Mouse (Mus musculus) liver, embryonic 11.5 days (tissue): Measurements from ENCODE around the gene Atp5e. TPM values are rescaled to one million over a fixed set of nuclear protein-coding genes. Genes with fewer than 3 reads are reported as not detected.

Source experiments
- ATAC-seq: fragments of 200-750 bp; cut with Nextera tagmentation; replicated peaks from 2 replicates; pipeline ENCODE4 v1.8.0; 2017; ENCODE audit warnings: moderate number of reproducible peaks, mild to moderate bottlenecking, moderate TSS enrichment, moderate library complexity; ENCODE audit not compliant: low FRiP score
- DNase-seq: peaks from one replicate; pipeline ENCODE4 v3.0.0-alpha.2; 2017; ENCODE audit warnings: low spot score
- H3K27ac ChIP-seq: fragments of 300-500 bp; sonication (generic); 2 replicates; pipeline ENCODE4 v1.5.1; 2014; ENCODE audit warnings: mild to moderate bottlenecking, low read depth, low read length, control low read depth
- H3K27me3 ChIP-seq: fragments of 300-500 bp; sonication (generic); replicated peaks from 2 replicates; pipeline ENCODE4 v1.6.1; 2014; ENCODE audit warnings: low read length, mixed read lengths; ENCODE audit not compliant: control insufficient read depth, insufficient read depth
- H3K36me3 ChIP-seq: fragments of 300-500 bp; sonication (generic); 2 replicates; pipeline ENCODE4 v1.6.1; 2014; ENCODE audit warnings: mild to moderate bottlenecking, low read length, moderate library complexity, mixed read lengths; ENCODE audit not compliant: control insufficient read depth, insufficient read depth
- H3K4me1 ChIP-seq: fragments of 300-500 bp; sonication (generic); replicated peaks from 2 replicates; pipeline ENCODE4 v1.6.1; 2014; ENCODE audit warnings: low read length, mixed read lengths; ENCODE audit not compliant: control insufficient read depth, insufficient read depth
- H3K4me2 ChIP-seq: fragments of 300-500 bp; sonication (generic); 2 replicates; pipeline ENCODE4 v1.6.1; 2014; ENCODE audit warnings: mild to moderate bottlenecking, control low read depth, moderate library complexity
- H3K4me3 ChIP-seq: fragments of 300-500 bp; sonication (generic); 2 replicates; pipeline ENCODE4 v1.5.1; 2014; ENCODE audit warnings: low read depth, low read length, control low read depth
- H3K9ac ChIP-seq: fragments of 300-500 bp; sonication (generic); 2 replicates; pipeline ENCODE4 v1.6.1; 2014; ENCODE audit warnings: low read depth, low read length, control low read depth
- H3K9me3 ChIP-seq: fragments of 300-500 bp; sonication (generic); 2 replicates; pipeline ENCODE4 v1.6.1; 2016; ENCODE audit warnings: low read length, inconsistent platforms, mixed read lengths; ENCODE audit not compliant: control insufficient read depth
- WGBS: fragments of 180-500 bp; shearing (Covaris S2); extraction: QIAGEN DNeasy Blood & Tissue Kit; methylation state at CpG from one replicate; pipeline ENCODE4 v1.1.7; 2014; 5-methylcytosine and 5-hydroxymethylcytosine counted together
- polyA plus RNA-seq: library from polyadenylated mRNA; unstranded; fragments of >200 nt; fragmentation: Nextera tagmentation; extraction: Ambion mirVana; gene quantifications from 2 replicates; pipeline ENCODE4 v1.2.1, GENCODE M21; 2014

Gene Atp5e
- polyA plus RNA-seq, 1 experiment from 2014 or later, result 634 TPM

DNA sequence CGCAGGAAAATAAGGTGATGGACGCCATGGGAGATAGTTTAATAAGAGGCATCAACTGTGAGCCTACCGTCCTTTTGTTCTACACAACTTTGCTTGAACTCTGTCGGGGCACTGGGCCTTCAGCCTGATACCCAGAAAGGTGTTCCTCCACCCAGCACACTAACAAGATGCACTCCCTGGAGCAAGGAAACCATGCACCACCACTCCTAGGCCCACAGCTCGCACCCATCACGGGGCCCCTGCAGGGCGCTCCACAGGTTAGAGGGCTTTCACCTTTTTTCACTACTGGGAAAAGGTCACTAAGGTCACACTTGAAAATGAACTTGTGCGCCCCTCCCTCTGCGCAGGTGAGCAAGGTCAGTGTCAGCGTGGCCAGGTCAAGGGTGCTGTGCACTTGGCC lies 535 bp downstream of the Atp5e start:
- WGBS, result 27% methylated on average over 10 of the region's 10 CpGs
- no peak for DNase-seq

DNA sequence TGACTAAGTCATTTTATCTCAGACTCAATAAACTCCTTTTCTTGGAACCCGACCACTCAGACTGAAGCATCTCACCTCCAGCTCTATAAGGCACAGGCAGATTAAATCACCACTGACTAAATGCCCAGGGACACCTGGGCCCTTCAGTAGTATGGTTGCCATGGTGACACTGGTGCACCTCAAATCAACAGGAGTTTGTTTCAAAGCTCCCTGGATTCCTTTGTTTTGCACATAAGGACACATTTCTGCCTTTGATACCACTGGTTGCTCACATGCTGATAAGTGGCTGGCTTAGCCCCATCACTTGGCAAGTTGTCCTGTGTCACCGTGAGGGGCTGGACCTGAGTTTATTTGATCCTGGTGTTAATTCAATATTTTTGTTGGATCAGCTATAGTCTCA lies 4.5 kb downstream of the Atp5e start:
- no peak for DNase-seq
- Histone ChIP-seq H3K27ac (no peak overlapping the region), H3K36me3 (peaks cover 14% of the 10 kb centered on the region)

More for the DNA sequence above, 535 bp downstream of the Atp5e start:
- H3K27ac ChIP-seq, result peak overlapping the region; percentile 83
- peak overlapping the region; percentile 88 for H3K9ac ChIP-seq
- peak overlapping the region; percentile 98 for H3K4me2 ChIP-seq
- peak; percentile 17; the same call in 1 of the 2 replicates for ATAC-seq
- H3K27me3 ChIP-seq, result no peaks in the 10 kb centered on the region
- H3K4me1 ChIP-seq, result peaks cover 10% of the 10 kb centered on the region; the same call in 1 of the 2 replicates
- H3K36me3 ChIP-seq, result peaks cover 31% of the 10 kb centered on the region
- peak overlapping the region; percentile 84 for H3K4me3 ChIP-seq
- no peaks in the 10 kb centered on the region for H3K9me3 ChIP-seq

DNA sequence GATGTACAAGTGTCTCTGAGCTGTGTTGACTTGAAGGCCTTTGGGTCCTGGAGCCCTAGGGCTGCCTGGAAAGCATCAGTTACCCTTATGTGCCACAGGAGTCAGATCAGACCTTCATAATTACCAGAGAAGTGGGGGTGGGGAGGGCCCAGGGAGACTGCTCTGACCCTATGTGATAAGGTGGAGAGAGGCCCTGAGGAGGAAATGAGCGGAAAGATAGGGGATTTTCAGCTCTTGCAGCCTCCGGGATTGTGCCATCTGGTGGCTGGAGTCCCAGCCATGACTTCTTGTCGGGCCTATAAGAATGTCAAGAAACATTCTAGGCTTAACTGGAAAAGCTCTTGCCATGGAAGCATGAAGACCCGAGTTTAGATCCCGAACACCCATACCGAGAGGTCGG lies 10.2 kb downstream of the Atp5e start:
- Histone ChIP-seq H3K36me3 (no peaks in the 10 kb centered on the region), H3K4me1 (peaks cover 16% of the 10 kb centered on the region), H3K9me3 (no peaks in the 10 kb centered on the region), H3K27me3 (no peaks in the 10 kb centered on the region), H3K4me2 (peak overlapping the region; percentile 40), H3K4me3 (no peak overlapping the region; the same call in 1 of the 2 replicates), H3K9ac (no peak overlapping the region), H3K27ac (peak overlapping the region; percentile 72)
- ATAC-seq, result peak; percentile 94
- DNase-seq, result peak; percentile 57
- 39% methylated on average over 7 of the region's 7 CpGs for WGBS

More for the DNA sequence above, 4.5 kb downstream of the Atp5e start:
- no peak overlapping the region for H3K4me2 ChIP-seq
- H3K4me3 ChIP-seq, result no peak overlapping the region
- 73% methylated on average over 2 of the region's 2 CpGs for WGBS
- H3K9ac ChIP-seq, result no peak overlapping the region
- no peak for ATAC-seq
- no peaks in the 10 kb centered on the region for H3K27me3 ChIP-seq
- H3K4me1 ChIP-seq, result peaks cover 11% of the 10 kb centered on the region
- no peaks in the 10 kb centered on the region for H3K9me3 ChIP-seq

DNA sequence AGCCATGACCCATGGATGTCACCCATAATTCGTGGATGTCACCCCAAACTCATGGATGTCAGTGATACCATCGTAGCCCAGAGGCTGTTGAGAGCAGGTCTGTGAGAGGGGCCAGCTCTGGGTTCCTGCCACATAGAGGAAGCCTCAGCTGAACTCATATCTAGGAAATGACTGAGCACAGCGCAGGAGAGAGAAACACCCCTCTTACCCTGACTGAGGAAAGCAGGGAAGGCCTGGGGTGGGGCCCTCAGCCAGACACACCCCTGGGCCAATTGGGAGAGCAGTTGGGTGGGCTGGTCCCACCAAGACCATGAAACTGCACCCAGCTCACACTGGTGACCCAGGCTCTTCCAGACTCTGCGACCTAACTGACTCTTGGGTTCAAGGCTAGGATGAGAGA lies 13.6 kb downstream of the Atp5e start, which contains the start of gene Tubb1:
Gene Tubb1 (plus strand): TSS at position 343 of the 400 bp plus-strand sequence.
- Histone ChIP-seq H3K27me3 (no peaks in the 10 kb centered on the region), H3K9me3 (no peaks in the 10 kb centered on the region), H3K36me3 (no peaks in the 10 kb centered on the region), H3K4me2 (peak within 1 kb of the TSS; percentile 39), H3K4me3 (0 out of 2 replicates have a peak within 1 kb of the TSS, but pooled peaks have one; percentile 15), H3K27ac (peak within 1 kb of the TSS; percentile 52; the same call in 1 of the 2 replicates), H3K9ac (no peak within 1 kb of the TSS; the same call in 1 of the 2 replicates), H3K4me1 (peaks cover 16% of the 10 kb centered on the region)
- DNase-seq (no peak), ATAC-seq (peak; percentile 77)
- 43% methylated on average over 4 of the region's 4 CpGs for WGBS

DNA sequence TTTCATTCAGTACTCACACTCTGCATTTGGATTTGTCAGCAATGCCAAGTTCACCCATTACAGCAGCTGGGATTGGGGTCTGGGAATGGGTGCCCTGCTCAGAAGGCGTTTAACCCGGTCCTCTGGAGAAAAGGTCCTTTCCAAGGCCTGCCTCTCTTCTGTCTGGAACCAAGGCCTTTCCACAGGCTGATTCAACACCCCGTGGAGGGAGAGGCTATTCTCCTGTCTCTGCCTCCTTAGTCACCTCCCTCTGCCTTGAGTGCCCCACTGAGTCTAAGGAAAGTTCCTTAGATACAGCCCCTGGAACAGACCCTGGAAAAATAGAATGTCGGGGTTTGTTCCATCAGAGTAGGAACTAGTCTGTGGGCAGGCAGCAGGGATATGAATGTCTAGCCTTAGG lies 15.5 kb downstream of the Atp5e start:
- DNase-seq (no peak), ATAC-seq (no peak)
- no peaks in the 10 kb centered on the region for H3K27me3 ChIP-seq
- peaks cover 10% of the 10 kb centered on the region for H3K4me1 ChIP-seq
- H3K27ac ChIP-seq, result no peak overlapping the region
- WGBS, result 79% methylated on average over 4 of the region's 4 CpGs
- no peaks in the 10 kb centered on the region for H3K9me3 ChIP-seq
- H3K4me3 ChIP-seq, result no peak overlapping the region
- no peak overlapping the region for H3K4me2 ChIP-seq
- H3K9ac ChIP-seq, result no peak overlapping the region
- H3K36me3 ChIP-seq, result no peaks in the 10 kb centered on the region

DNA sequence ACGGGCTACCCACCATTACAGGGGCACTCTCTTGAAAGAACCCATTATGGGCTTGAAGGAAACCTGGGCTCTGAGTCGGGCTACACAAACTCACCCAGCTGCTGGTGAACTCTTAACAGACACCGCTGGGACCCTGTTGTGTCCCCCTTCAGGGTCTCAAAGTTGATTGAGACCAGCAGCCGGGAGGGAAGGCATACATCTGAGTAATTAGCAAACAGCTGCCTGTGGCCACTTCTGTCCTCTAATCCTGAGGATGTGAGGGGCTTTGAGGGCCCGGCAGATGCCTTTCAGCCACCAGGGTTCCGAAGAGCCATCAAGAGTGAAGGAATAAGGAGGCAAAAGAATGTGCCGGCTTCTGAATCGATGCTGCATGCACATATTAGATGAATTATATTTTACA lies 17.0 kb downstream of the Atp5e start:
- H3K27me3 ChIP-seq, result no peaks in the 10 kb centered on the region
- H3K4me3 ChIP-seq, result no peak overlapping the region
- ATAC-seq, result no peak
- no peaks in the 10 kb centered on the region for H3K36me3 ChIP-seq
- H3K4me1 ChIP-seq, result peaks cover 7% of the 10 kb centered on the region
- WGBS, result 69% methylated on average over 8 of the region's 8 CpGs
- DNase-seq, result no peak
- no peaks in the 10 kb centered on the region for H3K9me3 ChIP-seq
- H3K27ac ChIP-seq, result no peak overlapping the region
- no peak overlapping the region for H3K9ac ChIP-seq
- H3K4me2 ChIP-seq, result no peak overlapping the region

DNA sequence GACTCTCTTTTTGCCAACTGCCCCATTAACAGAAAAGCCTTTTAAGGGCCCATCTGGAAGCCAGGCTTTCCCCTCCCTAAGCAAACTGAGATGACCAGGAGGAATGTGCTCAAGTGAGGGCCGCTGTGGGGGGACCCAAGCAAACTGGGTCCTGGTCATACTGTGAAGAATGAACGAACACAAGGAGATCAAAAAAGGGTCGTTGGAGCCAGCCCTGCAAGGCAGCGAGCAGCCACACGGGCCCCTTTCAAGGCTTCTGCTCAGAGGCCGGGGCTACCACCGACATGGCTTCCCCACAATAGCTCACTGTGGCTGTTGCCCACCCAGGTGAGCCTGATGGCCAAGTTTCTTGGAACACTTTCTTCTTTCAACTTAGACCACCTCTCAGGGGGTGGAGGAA lies 17.4 kb downstream of the Atp5e start:
- DNase-seq, result no peak
- no peaks in the 10 kb centered on the region for H3K9me3 ChIP-seq
- H3K9ac ChIP-seq, result no peak overlapping the region
- H3K36me3 ChIP-seq, result no peaks in the 10 kb centered on the region
- H3K4me3 ChIP-seq, result no peak overlapping the region
- no peak for ATAC-seq
- H3K27me3 ChIP-seq, result no peaks in the 10 kb centered on the region
- peaks cover 5% of the 10 kb centered on the region for H3K4me1 ChIP-seq
- H3K4me2 ChIP-seq, result no peak overlapping the region
- WGBS, result 49% methylated on average over 7 of the region's 7 CpGs
- no peak overlapping the region for H3K27ac ChIP-seq

DNA sequence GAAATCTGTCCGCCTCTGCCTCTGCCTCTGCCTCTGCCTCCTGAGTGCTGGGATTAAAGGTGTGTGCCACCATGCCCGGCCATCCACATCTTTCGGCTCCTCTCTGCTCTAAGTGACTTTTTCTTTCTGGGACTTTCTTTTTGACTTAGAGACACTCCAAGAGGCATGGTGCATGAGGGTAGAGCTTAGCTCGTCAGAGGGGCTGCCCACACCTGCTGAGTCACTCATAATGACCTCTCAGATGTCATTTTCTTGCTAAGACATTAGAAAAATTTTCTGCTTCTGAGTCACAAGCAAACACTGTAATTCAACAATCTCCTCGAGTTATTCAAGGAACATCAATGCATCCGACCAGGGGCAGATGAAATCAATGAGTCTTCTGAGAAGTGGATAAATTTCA lies 18.9 kb downstream of the Atp5e start:
- no peak overlapping the region for H3K27ac ChIP-seq
- no peak overlapping the region for H3K4me3 ChIP-seq
- no peaks in the 10 kb centered on the region for H3K9me3 ChIP-seq
- no peaks in the 10 kb centered on the region for H3K27me3 ChIP-seq
- 66% methylated on average over 6 of the region's 6 CpGs for WGBS
- no peak overlapping the region for H3K9ac ChIP-seq
- H3K4me1 ChIP-seq, result no peaks in the 10 kb centered on the region; the same call in none of the 2 replicates
- ATAC-seq (no peak), DNase-seq (no peak)
- no peak overlapping the region for H3K4me2 ChIP-seq
- H3K36me3 ChIP-seq, result no peaks in the 10 kb centered on the region

DNA sequence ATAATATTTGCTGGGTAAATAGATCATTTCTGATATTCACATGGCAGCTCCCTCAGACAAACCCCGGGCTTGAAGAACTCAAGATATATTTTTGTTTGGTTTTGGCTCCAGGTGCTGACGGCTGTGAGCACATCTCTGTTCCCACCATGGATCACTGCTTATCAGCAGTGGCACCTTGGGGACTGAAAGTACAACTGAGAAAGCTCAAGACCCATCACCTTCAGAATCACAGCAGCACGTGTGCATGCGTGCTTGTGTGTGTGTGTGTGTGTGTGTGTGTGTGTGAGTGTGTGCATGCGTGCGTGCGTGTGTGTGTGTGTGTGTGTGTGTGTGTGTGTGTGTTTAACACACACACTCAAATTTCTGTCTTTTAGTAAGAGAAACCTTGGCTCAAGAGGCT lies 19.5 kb downstream of the Atp5e start:
- no peaks in the 10 kb centered on the region for H3K36me3 ChIP-seq
- ATAC-seq, result no peak
- DNase-seq, result no peak

More for the DNA sequence above, 19.5 kb downstream of the Atp5e start:
- no peak overlapping the region for H3K27ac ChIP-seq
- no peaks in the 10 kb centered on the region for H3K27me3 ChIP-seq
- H3K4me3 ChIP-seq, result no peak overlapping the region
- no peaks in the 10 kb centered on the region for H3K9me3 ChIP-seq
- no peak overlapping the region for H3K9ac ChIP-seq
- no peak overlapping the region for H3K4me2 ChIP-seq
- H3K4me1 ChIP-seq, result peaks cover 4% of the 10 kb centered on the region
- 65% methylated on average over 7 of the region's 7 CpGs for WGBS
